In the genomic region with DNA sequence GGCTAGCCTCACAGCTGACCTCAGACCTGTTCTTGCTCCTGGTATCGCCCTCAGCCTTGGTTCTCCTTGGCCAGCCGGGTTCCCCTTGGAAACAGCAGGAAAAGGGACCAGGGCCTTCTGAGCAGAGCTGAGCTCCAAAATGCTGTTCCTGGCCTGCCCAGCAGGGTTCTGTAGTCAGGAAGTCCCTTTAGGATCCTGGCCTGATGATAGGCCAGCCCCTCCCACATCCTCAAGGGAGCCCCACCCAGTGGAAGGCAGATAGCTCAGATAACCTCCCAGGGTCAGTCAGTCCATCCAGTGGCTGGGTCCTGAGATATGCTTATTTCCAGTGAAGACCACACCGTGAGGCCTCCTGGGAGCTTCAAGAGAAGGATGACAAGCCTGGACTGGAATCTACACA, we compare ENCODE assay signal across 8 mouse cellular contexts. TPM values are rescaled to one million over a fixed set of nuclear protein-coding genes. Genes with fewer than 3 reads are reported as not detected.
DNase-seq lines count a peak whose midpoint lies in the region; ATAC-seq and TF ChIP-seq lines count a peak whose summit lies in the region.

No protein-coding gene starts in this region.

- no peak overlapping the region for H3K27ac ChIP-seq in kidney, embryonic 14.5 days (ENCODE audit: low read depth, low read length)
- H3K27ac ChIP-seq in heart, postnatal 0 days (ENCODE audit: low read depth): no peak overlapping the region
- H3K27ac ChIP-seq in liver, postnatal 0 days (ENCODE audit: low read depth): no peak overlapping the region

- no peak for ATAC-seq in kidney, embryonic 14.5 days (ENCODE audit: low FRiP score, low TSS enrichment)
- peak; percentile 45; the same call in 1 of the 2 replicates for ATAC-seq in heart, postnatal 0 days (ENCODE audit: insufficient read depth, low read depth)
- peak; percentile 38; the same call in 1 of the 2 replicates for ATAC-seq in liver, postnatal 0 days
- ATAC-seq in megakaryocyte, adult 5-6 weeks (ENCODE audit: poor library complexity, severe bottlenecking): no peak

- no peak overlapping the region for H3K4me3 ChIP-seq in kidney, embryonic 14.5 days (ENCODE audit: low read length)
- H3K4me3 ChIP-seq in heart, postnatal 0 days (ENCODE audit: low read depth, low read length): no peak overlapping the region
- no peak overlapping the region for H3K4me3 ChIP-seq in liver, postnatal 0 days (ENCODE audit: low read depth, low read length)

- no peaks in the 10 kb centered on the region for H3K9me3 ChIP-seq in kidney, embryonic 14.5 days (ENCODE audit: control insufficient read depth, low read length)
- no peaks in the 10 kb centered on the region for H3K9me3 ChIP-seq in heart, postnatal 0 days (replicated peaks; ENCODE audit: control insufficient read depth, low read length)
- no peaks in the 10 kb centered on the region for H3K9me3 ChIP-seq in liver, postnatal 0 days (ENCODE audit: low read length)

- H3K4me2 ChIP-seq in kidney, embryonic 14.5 days (replicated peaks; ENCODE audit: low read depth, low read length): no peak overlapping the region
- no peak overlapping the region for H3K4me2 ChIP-seq in heart, postnatal 0 days (ENCODE audit: low read depth, low read length)
- H3K4me2 ChIP-seq in liver, postnatal 0 days (ENCODE audit: low read depth, low read length): no peak overlapping the region

- H3K27me3 ChIP-seq in kidney, embryonic 14.5 days (ENCODE audit: control insufficient read depth, insufficient read depth, low read length): no peaks in the 10 kb centered on the region
- H3K27me3 ChIP-seq in heart, postnatal 0 days (ENCODE audit: control insufficient read depth, insufficient read depth, low read length): no peaks in the 10 kb centered on the region
- H3K27me3 ChIP-seq in liver, postnatal 0 days (ENCODE audit: insufficient read depth, low read length): no peaks in the 10 kb centered on the region

- no peak for TF ChIP-seq EP300 in heart, postnatal 0 days (IDR thresholded peaks at IDR 0.05; ENCODE audit: low read depth)
- no peak for TF ChIP-seq EP300 in liver, postnatal 0 days (IDR thresholded peaks at IDR 0.05; ENCODE audit: low read depth)

- no peaks in the 10 kb centered on the region; the same call in 1 of the 2 replicates for H3K4me1 ChIP-seq in kidney, embryonic 14.5 days (ENCODE audit: control insufficient read depth, insufficient read depth, low read length)
- H3K4me1 ChIP-seq in heart, postnatal 0 days (ENCODE audit: control insufficient read depth, insufficient read depth): peaks cover 25% of the 10 kb centered on the region
- no peaks in the 10 kb centered on the region for H3K4me1 ChIP-seq in liver, postnatal 0 days (ENCODE audit: insufficient read depth)

- peak; percentile 20 for TF ChIP-seq CTCF in heart, postnatal 0 days (IDR thresholded peaks at IDR 0.05; ENCODE audit: low read depth)
- TF ChIP-seq CTCF in liver, postnatal 0 days (IDR thresholded peaks at IDR 0.05; ENCODE audit: low read depth): peak; percentile 39

- WGBS in kidney, embryonic 14.5 days: 47% methylated on average over 3 of the region's 3 CpGs
- WGBS in heart, postnatal 0 days: 61% methylated on average over 3 of the region's 3 CpGs
- 62% methylated on average over 3 of the region's 3 CpGs for WGBS in liver, postnatal 0 days (ENCODE audit: insufficient replicate concordance)

- no peaks in the 10 kb centered on the region for H3K36me3 ChIP-seq in kidney, embryonic 14.5 days (ENCODE audit: control insufficient read depth, insufficient read depth, low read length)
- H3K36me3 ChIP-seq in heart, postnatal 0 days (replicated peaks; ENCODE audit: control insufficient read depth, insufficient read depth, low read length): no peaks in the 10 kb centered on the region
- H3K36me3 ChIP-seq in liver, postnatal 0 days (replicated peaks; ENCODE audit: insufficient read depth, low read length): no peaks in the 10 kb centered on the region

- no peak overlapping the region for H3K9ac ChIP-seq in kidney, embryonic 14.5 days (ENCODE audit: low read depth, low read length)
- no peak overlapping the region for H3K9ac ChIP-seq in heart, postnatal 0 days (replicated peaks; ENCODE audit: low read depth, low read length)
- no peak overlapping the region for H3K9ac ChIP-seq in liver, postnatal 0 days (replicated peaks)

- DNase-seq in kidney, adult 11 months: peak; percentile 40
- DNase-seq in adrenal gland, postnatal 25 days: peak; percentile 27
- no peak for DNase-seq in heart, postnatal 0 days (ENCODE audit: low spot score)
- DNase-seq in liver, postnatal 0 days: peak; percentile 24
- DNase-seq in right cerebral cortex, postnatal 36 days (ENCODE audit: low spot score in 2 of 2): no peak
- no peak for DNase-seq in layer of hippocampus, postnatal 36 days

RNA-seq across cellular contexts. Expression of a gene that starts 45.7 kb away (rescaled TPM):
- 9.3 and 16.5 TPM in 2 replicates for polyA plus RNA-seq in kidney, embryonic 14.5 days (2014; fragmentation: Nextera tagmentation; extraction: Ambion mirVana)
- 16.2 and 20.4 TPM in 2 replicates for total RNA-seq in adrenal gland, postnatal 25 days (2021)
- total RNA-seq in heart, postnatal 0 days (2014; rRNA removed; ENCODE audit: low replicate concordance): 9.1 and 45.9 TPM in 2 replicates
- 5.1 and 5.5 TPM in 2 replicates for polyA plus RNA-seq in heart, postnatal 0 days (2015; fragmentation: Nextera tagmentation; extraction: Ambion mirVana)
- 0.87 and 0.89 TPM in 2 replicates for polyA plus RNA-seq in liver, postnatal 0 days (2015; fragmentation: Nextera tagmentation; extraction: Ambion mirVana)
- 100 to 1,000 TPM; 238 TPM for total RNA-seq in layer of hippocampus, postnatal 36 days (2021)
- 0.11 and 0.18 TPM in 2 replicates for total RNA-seq in megakaryocyte, adult 5-6 weeks (2015)
- 0.22 TPM in 1 of 2 replicates, not detected in the other for total RNA-seq in megakaryocyte, adult 5-6 weeks (2017)

Comparison
In these comparisons a context has a peak if more than half of its experiments do, and no peak if none do; other contexts are left out.
1. DNase-seq: peak in kidney, adult 11 months (single experiment), adrenal gland, postnatal 25 days (single experiment) and liver, postnatal 0 days (single experiment); none in heart, postnatal 0 days (single experiment), right cerebral cortex, postnatal 36 days (0 of 2) and layer of hippocampus, postnatal 36 days (0 of 2).
2. ATAC-seq: peak in heart, postnatal 0 days (single experiment) and liver, postnatal 0 days (single experiment); none in kidney, embryonic 14.5 days (single experiment) and megakaryocyte, adult 5-6 weeks (single experiment).